9 mouse cellular contexts compared by ENCODE assay signal in genomic region chr4:149607591-149608308, GRCm38 (mm10). TPM values are rescaled to one million over a fixed set of nuclear protein-coding genes. Genes with fewer than 3 reads are reported as not detected.
A peak's percentile ranks its signal among the peaks of the same experiment; 100 is the strongest.
DNase-seq lines count a peak whose midpoint lies in the region; ATAC-seq and TF ChIP-seq lines count a peak whose summit lies in the region.
"Had no signal": no experiment of that assay in that cellular context is flagged by ENCODE, and none has a peak within 500 bp of the region (broad histone marks: within the 10 kb centered on the region; RNA-seq: fewer than 3 reads in every experiment).

No protein-coding gene starts in this region.

- 0 out of 2 replicates have a peak, but pooled peaks have one; percentile 20 for ATAC-seq in forebrain, embryonic 13.5 days
- ATAC-seq in forebrain, embryonic 12.5 days (ENCODE audit: low FRiP score): no peak
- peak; percentile 23; the same call in 1 of the 2 replicates for ATAC-seq in limb, embryonic 14.5 days (ENCODE audit: low FRiP score, low read depth)

- TF ChIP-seq POLR2A in limb, embryonic 14.5 days (IDR thresholded peaks at IDR 0.05; ENCODE audit: borderline replicate concordance, extremely low read depth, insufficient read depth, insufficient read length): no peak

- 64% methylated on average over 20 of the region's 20 CpGs for WGBS in forebrain, embryonic 13.5 days
- WGBS in forebrain, embryonic 12.5 days: 74% methylated on average over 20 of the region's 20 CpGs
- 40% methylated on average over 20 of the region's 20 CpGs for WGBS in limb, embryonic 14.5 days

- H3K27me3 ChIP-seq in forebrain, embryonic 13.5 days: no peaks in the 10 kb centered on the region
- no peaks in the 10 kb centered on the region for H3K27me3 ChIP-seq in forebrain, embryonic 12.5 days
- H3K27me3 ChIP-seq in limb, embryonic 14.5 days (ENCODE audit: control insufficient read depth, insufficient read depth, low read length): no peaks in the 10 kb centered on the region

- no peak overlapping the region for H3K4me2 ChIP-seq in forebrain, embryonic 13.5 days
- no peak overlapping the region for H3K4me2 ChIP-seq in forebrain, embryonic 12.5 days
- 0 out of 2 replicates have a peak overlapping the region, but pooled peaks have one; percentile 10 for H3K4me2 ChIP-seq in limb, embryonic 14.5 days (replicated peaks; ENCODE audit: low read depth, low read length, severe bottlenecking)

- DNase-seq in ovary, postnatal 14 days (ENCODE audit: low spot score): peak; percentile 17
- no peak for DNase-seq in ovary, adult 18-20 months (ENCODE audit: low spot score)
- DNase-seq in limb, embryonic 14.5 days (ENCODE audit: low spot score): peak; percentile 49
- DNase-seq in spleen, postnatal 36 days (ENCODE audit: low spot score in 2 of 2): no peak
- DNase-seq in spleen, postnatal 10 days (ENCODE audit: low spot score in 2 of 2): no peak
- no peak for DNase-seq in urinary bladder, postnatal 36 days (ENCODE audit: low spot score in 2 of 2)
- DNase-seq: kidney, adult 11 months had no signal

- H3K36me3 ChIP-seq in forebrain, embryonic 13.5 days (ENCODE audit: poor library complexity, severe bottlenecking): no peaks in the 10 kb centered on the region
- no peaks in the 10 kb centered on the region for H3K36me3 ChIP-seq in forebrain, embryonic 12.5 days (replicated peaks)
- H3K36me3 ChIP-seq in limb, embryonic 14.5 days (ENCODE audit: control insufficient read depth, insufficient read depth, low read length): no peaks in the 10 kb centered on the region

- no peak overlapping the region for H3K27ac ChIP-seq in forebrain, embryonic 13.5 days
- no peak overlapping the region for H3K27ac ChIP-seq in forebrain, embryonic 12.5 days
- no peak overlapping the region for H3K27ac ChIP-seq in limb, embryonic 14.5 days (replicated peaks; ENCODE audit: low read depth, low read length)

- no peak overlapping the region for H3K9ac ChIP-seq in forebrain, embryonic 13.5 days
- H3K9ac ChIP-seq in forebrain, embryonic 12.5 days: no peak overlapping the region
- H3K9ac ChIP-seq in limb, embryonic 14.5 days (ENCODE audit: low read depth, low read length, severe bottlenecking): no peak overlapping the region

- no peaks in the 10 kb centered on the region for H3K9me3 ChIP-seq in forebrain, embryonic 13.5 days (replicated peaks)
- no peaks in the 10 kb centered on the region for H3K9me3 ChIP-seq in forebrain, embryonic 12.5 days
- H3K9me3 ChIP-seq in limb, embryonic 14.5 days (ENCODE audit: control insufficient read depth, low read length): no peaks in the 10 kb centered on the region

- H3K4me3 ChIP-seq in forebrain, embryonic 13.5 days: no peak overlapping the region
- H3K4me3 ChIP-seq in forebrain, embryonic 12.5 days (replicated peaks): no peak overlapping the region
- H3K4me3 ChIP-seq in limb, embryonic 14.5 days (replicated peaks; ENCODE audit: low read length): no peak overlapping the region

- H3K4me1 ChIP-seq in forebrain, embryonic 13.5 days: peaks cover 43% of the 10 kb centered on the region
- peaks cover 43% of the 10 kb centered on the region for H3K4me1 ChIP-seq in forebrain, embryonic 12.5 days
- peaks cover 25% of the 10 kb centered on the region for H3K4me1 ChIP-seq in limb, embryonic 14.5 days (ENCODE audit: control insufficient read depth, insufficient read depth, low read length)

RNA-seq across cellular contexts. Expression of gene Clstn1, which starts 21.5 kb away (rescaled TPM):
- polyA plus RNA-seq in forebrain, embryonic 13.5 days (2015; fragmentation: Nextera tagmentation; extraction: Ambion mirVana): 22.7 and 26.0 TPM in 2 replicates
- polyA plus RNA-seq in forebrain, embryonic 12.5 days (2016; fragmentation: Nextera tagmentation; extraction: Ambion mirVana): 58.1 and 75.4 TPM in 2 replicates
- polyA plus RNA-seq in limb, embryonic 14.5 days (2012; rRNA removed): 56.5 and 58.2 TPM in 2 replicates
- polyA plus RNA-seq in limb, embryonic 14.5 days (2014; fragmentation: Nextera tagmentation; extraction: Ambion mirVana): 51.2 and 61.1 TPM in 2 replicates

Comparison
In these comparisons a context has a peak if more than half of its experiments do, and no peak if none do; other contexts are left out.
1. DNase-seq: peak in ovary, postnatal 14 days (single experiment) and limb, embryonic 14.5 days (single experiment); none in ovary, adult 18-20 months (single experiment), spleen, postnatal 36 days (0 of 2), spleen, postnatal 10 days (0 of 2) and urinary bladder, postnatal 36 days (0 of 2).